Mouse (Mus musculus) ES-Bruce4 (cell line): ENCODE measurements around the gene Apon. TPM values are rescaled to one million over a fixed set of nuclear protein-coding genes. Genes with fewer than 3 reads are reported as not detected.

Source experiments
- H3K27ac ChIP-seq: 2 replicates; pipeline ENCODE4 v1.5.1; 2012; ENCODE audit warnings: low read length, inconsistent platforms; ENCODE audit not compliant: insufficient read depth
- H3K27me3 ChIP-seq: 2 replicates; pipeline ENCODE4 v1.6.1; 2012; ENCODE audit warnings: mild to moderate bottlenecking, low read length, inconsistent platforms; ENCODE audit not compliant: control insufficient read depth, poor library complexity, insufficient read depth, severe bottlenecking
- H3K36me3 ChIP-seq: 2 replicates; pipeline ENCODE4 v1.6.1; 2012; ENCODE audit warnings: inconsistent platforms, mild to moderate bottlenecking, low read length, moderate library complexity; ENCODE audit not compliant: control insufficient read depth, poor library complexity, insufficient read depth, severe bottlenecking
- H3K4me1 ChIP-seq: one replicate; pipeline ENCODE4 v1.8.1; 2011; ENCODE audit warnings: low read length; ENCODE audit not compliant: control insufficient read depth, insufficient read depth
- H3K4me3 ChIP-seq: 2 replicates; pipeline ENCODE4 v1.5.1; 2011; ENCODE audit warnings: low read depth, mild to moderate bottlenecking, low read length
- H3K9ac ChIP-seq: 2 replicates; pipeline ENCODE4 v1.6.1; 2012; ENCODE audit warnings: low read depth, mild to moderate bottlenecking, inconsistent platforms; ENCODE audit not compliant: poor library complexity, severe bottlenecking
- H3K9me3 ChIP-seq: replicated peaks from 2 replicates; pipeline ENCODE4 v1.6.1; 2012; ENCODE audit warnings: mild to moderate bottlenecking, low read length, inconsistent platforms; ENCODE audit not compliant: control insufficient read depth, poor library complexity, insufficient read depth, severe bottlenecking
- CTCF ChIP-seq: IDR thresholded peaks from one replicate; pipeline ENCODE4 v1.8.1; 2011; ENCODE audit warnings: low read depth, low read length
- EP300 ChIP-seq: IDR thresholded peaks from 2 replicates; pipeline ENCODE4 v1.6.1; 2011; ENCODE audit warnings: low read depth, low read length; ENCODE audit not compliant: insufficient read depth
- POLR2A ChIP-seq: IDR thresholded peaks from one replicate; pipeline ENCODE4 v1.8.1; 2011; ENCODE audit warnings: low read length; ENCODE audit not compliant: insufficient read depth
- polyA plus RNA-seq: library from polyadenylated mRNA; stranded (reverse); fragments of >200 nt; gene quantifications from 2 replicates; pipeline ENCODE4 v1.2.4, GENCODE M21; 2011; ENCODE audit warnings: low read depth; ENCODE audit not compliant: missing spikeins, insufficient read depth, insufficient read length

Gene Apon
- polyA plus RNA-seq: 0.43 TPM in 1 of 2 replicates, not detected in the other

DNA sequence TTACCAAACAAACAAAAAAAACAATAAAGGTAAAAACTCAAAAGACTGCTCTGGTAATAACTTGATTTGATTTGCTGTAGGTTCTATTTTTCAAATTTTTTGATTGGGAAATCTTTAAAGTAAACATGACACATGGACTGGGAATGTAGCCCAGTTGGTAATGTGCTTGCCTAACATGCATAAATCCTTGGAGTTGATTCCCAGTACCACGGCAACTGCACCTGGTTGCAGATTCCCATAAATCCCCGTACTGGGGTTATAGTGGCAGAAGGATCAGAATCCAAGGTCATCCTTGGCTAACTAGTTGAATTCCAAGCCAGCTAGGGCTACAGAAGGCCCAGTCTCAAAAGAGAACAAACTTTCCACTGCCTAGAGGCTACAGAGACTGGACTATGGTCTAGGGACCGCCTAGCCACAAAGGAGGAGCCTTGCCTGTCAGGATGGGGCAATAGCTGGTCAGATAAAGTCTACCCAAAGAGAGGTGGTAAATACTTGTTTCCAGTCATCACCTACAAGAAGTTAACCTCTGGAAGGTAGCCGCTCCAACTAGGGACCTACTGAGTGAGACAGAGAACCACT is at the start of gene Apon:
Apon (plus strand) TSS at position 420 of the 579 bp plus-strand sequence.
- Histone ChIP-seq H3K4me3 (peak within 1 kb of the TSS; percentile 7; the same call in 1 of the 2 replicates), H3K27me3 (no peaks in the 10 kb centered on the region), H3K9me3 (no peaks in the 10 kb centered on the region), H3K4me1 (no peaks in the 10 kb centered on the region), H3K27ac (no peak within 1 kb of the TSS), H3K9ac (no peak within 1 kb of the TSS), H3K36me3 (peaks cover 31% of the 10 kb centered on the region)
- TF ChIP-seq EP300: no peak
- TF ChIP-seq POLR2A: no peak
- no peak for TF ChIP-seq CTCF

DNA sequence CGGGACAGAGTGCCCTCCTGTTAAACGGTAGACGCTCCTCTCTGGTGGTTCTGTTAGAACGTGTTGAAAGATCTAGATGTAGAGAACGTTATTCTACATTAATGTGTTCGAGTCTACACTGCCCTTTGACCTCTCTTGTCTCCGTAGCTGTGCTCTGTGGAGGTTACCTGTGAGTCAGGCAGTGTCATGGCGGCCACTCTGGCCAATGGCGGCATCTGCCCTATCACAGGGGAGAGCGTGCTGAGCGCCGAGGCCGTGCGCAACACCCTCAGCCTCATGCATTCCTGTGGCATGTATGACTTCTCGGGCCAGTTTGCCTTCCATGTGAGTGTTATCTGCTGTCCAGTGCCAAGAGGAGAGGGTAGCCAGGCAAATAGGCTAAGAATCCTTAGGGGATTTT is 49.0 kb upstream of the Apon start:
- TF ChIP-seq POLR2A (no peak), CTCF (no peak), EP300 (no peak)
- H3K9me3 ChIP-seq: no peaks in the 10 kb centered on the region
- no peaks in the 10 kb centered on the region for H3K4me1 ChIP-seq
- no peak overlapping the region for H3K4me3 ChIP-seq
- no peaks in the 10 kb centered on the region for H3K27me3 ChIP-seq
- H3K27ac ChIP-seq: no peak overlapping the region
- no peak overlapping the region; the same call in 1 of the 2 replicates for H3K9ac ChIP-seq
- H3K36me3 ChIP-seq: peaks cover 18% of the 10 kb centered on the region

DNA sequence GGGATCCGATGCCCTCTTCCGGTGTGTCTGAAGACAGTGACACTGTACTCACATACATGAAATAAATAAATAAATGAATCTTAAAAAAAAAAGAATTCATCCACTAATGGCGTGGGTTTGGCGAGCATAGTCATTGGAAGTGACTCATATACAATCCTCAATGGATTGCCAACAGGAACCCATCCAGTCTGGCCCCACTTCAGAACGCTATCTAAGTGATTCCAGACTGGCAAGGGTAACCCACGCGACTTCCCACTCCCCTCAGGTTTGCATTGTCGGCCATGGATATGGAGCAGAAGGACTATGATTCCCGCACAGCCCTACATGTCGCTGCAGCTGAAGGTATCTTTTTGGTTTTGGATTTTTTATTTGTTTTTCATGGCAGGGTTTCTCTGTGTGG is 45.6 kb upstream of the Apon start:
- peaks cover 18% of the 10 kb centered on the region for H3K36me3 ChIP-seq
- H3K27ac ChIP-seq: no peak overlapping the region
- H3K9me3 ChIP-seq: no peaks in the 10 kb centered on the region
- H3K27me3 ChIP-seq: no peaks in the 10 kb centered on the region
- H3K4me1 ChIP-seq: no peaks in the 10 kb centered on the region
- no peak overlapping the region for H3K9ac ChIP-seq
- TF ChIP-seq EP300 (no peak), CTCF (no peak), POLR2A (no peak)
- no peak overlapping the region for H3K4me3 ChIP-seq

DNA sequence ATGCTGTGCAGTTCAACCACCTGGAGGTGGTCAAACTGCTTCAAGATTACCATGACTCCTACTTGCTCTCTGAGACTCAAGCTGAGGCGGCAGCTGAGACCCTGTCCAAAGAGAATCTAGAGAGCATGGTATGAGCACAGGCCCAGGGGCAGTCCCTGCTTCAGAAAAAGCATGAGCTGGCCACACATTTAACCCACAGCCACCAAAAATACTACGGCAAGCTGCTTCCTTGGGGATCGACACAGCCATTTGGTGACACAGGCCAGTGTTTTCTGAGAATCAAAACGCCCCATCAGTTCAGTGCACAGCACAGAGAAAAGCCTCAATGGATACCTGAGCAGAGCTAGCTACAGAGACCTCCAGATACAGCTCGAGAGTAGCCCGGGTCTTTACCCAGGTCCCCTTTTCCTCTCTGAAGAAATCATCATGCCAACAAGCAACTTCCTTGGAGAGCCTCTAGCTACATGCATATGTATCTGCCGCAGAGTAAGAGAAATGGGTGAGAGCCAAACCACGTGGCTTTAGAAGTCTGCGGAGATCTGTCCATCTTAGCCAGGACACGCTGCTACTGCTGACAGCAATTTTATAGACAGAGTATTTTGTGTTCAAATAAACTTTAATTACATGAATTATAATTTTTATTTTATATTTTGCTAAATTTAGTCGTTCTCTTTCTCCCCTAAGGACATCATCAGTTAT is 44.4 kb upstream of the Apon start:
- H3K36me3 ChIP-seq: peaks cover 18% of the 10 kb centered on the region
- no peaks in the 10 kb centered on the region for H3K4me1 ChIP-seq
- H3K27ac ChIP-seq: no peak overlapping the region
- no peaks in the 10 kb centered on the region for H3K27me3 ChIP-seq
- H3K4me3 ChIP-seq: no peak overlapping the region
- no peak for TF ChIP-seq EP300
- TF ChIP-seq CTCF: no peak
- no peak for TF ChIP-seq POLR2A
- H3K9me3 ChIP-seq: no peaks in the 10 kb centered on the region
- H3K9ac ChIP-seq: no peak overlapping the region

DNA sequence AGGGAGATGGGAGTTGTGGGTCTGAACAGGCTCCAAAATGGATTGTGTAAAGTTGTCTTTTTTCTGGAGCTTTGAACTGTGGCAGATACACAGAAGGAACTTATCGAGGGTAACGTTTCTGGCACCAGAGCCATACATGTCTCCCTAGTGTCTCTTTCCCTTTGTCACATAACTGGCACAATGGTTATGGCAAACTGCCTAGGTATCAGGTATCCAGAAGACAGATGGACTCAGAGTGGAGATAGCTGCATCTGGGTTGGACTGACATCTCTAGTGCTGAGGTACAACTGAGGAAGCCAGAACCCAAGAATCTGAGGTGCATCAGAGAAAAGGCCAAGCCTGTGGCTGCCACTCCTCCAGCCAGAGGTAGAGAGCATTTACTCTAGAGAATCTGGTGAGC is 43.8 kb upstream of the Apon start:
- Histone ChIP-seq H3K27ac (no peak overlapping the region), H3K9ac (0 out of 2 replicates have a peak overlapping the region, but pooled peaks have one; percentile 86), H3K27me3 (no peaks in the 10 kb centered on the region), H3K4me3 (no peak overlapping the region), H3K36me3 (peaks cover 18% of the 10 kb centered on the region), H3K9me3 (no peaks in the 10 kb centered on the region), H3K4me1 (no peaks in the 10 kb centered on the region)
- TF ChIP-seq POLR2A (no peak), CTCF (no peak), EP300 (no peak)

DNA sequence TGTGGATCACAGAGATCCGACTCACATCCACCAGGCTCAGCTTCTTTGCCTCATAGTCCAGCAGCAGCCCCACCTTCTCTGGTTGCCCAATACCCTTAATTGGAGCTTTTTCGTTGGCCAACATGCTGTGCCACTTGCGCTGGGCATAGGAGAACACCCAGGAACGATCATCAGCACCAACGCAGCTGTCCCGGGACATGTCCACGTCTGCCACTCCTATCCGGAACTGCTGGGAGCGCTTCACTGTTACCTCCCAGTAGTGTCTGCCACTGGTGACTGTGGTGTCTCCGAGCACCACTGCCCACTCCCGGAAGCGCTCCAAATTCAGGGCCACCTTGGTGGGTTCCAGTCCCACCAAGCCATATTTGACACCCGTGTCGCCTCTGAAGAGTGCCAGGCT is 42.9 kb upstream of the Apon start:
- no peak for TF ChIP-seq CTCF
- TF ChIP-seq POLR2A: no peak
- no peak for TF ChIP-seq EP300
- Histone ChIP-seq H3K9me3 (no peaks in the 10 kb centered on the region), H3K4me1 (no peaks in the 10 kb centered on the region), H3K9ac (peak overlapping the region; percentile 86), H3K36me3 (peaks cover 18% of the 10 kb centered on the region), H3K27me3 (no peaks in the 10 kb centered on the region), H3K27ac (peak overlapping the region; percentile 5; the same call in 1 of the 2 replicates), H3K4me3 (peak overlapping the region; percentile 75)
